Comparison of ENCODE assay signal across 19 mouse cellular contexts in genomic region chr4:119986065-119986464, GRCm38 (mm10).
DNase-seq lines count a peak whose midpoint lies in the region; ATAC-seq lines count a peak whose summit lies in the region.
"Had no signal": no experiment of that assay in that cellular context is flagged by ENCODE, and none has a peak within 500 bp of the region (broad histone marks: within the 10 kb centered on the region; RNA-seq: fewer than 3 reads in every experiment).

No protein-coding gene starts in this region.

- H3K4me3 ChIP-seq in hindbrain, embryonic 10.5 days: no peak overlapping the region
- H3K4me3 ChIP-seq in midbrain, embryonic 13.5 days (replicated peaks): no peak overlapping the region
- H3K4me3 ChIP-seq: heart, adult 2 months; neural tube, embryonic 12.5 days; stomach, embryonic 15.5 days had no signal

- H3K36me3 ChIP-seq in hindbrain, embryonic 10.5 days: no peaks in the 10 kb centered on the region
- H3K36me3 ChIP-seq in midbrain, embryonic 13.5 days: no peaks in the 10 kb centered on the region
- H3K36me3 ChIP-seq: neural tube, embryonic 12.5 days; stomach, embryonic 15.5 days had no signal

- no peak overlapping the region for H3K4me2 ChIP-seq in midbrain, embryonic 13.5 days (replicated peaks)
- H3K4me2 ChIP-seq: neural tube, embryonic 12.5 days; stomach, embryonic 15.5 days had no signal

- peak overlapping the region; percentile 76; the same call in 1 of the 2 replicates for H3K27ac ChIP-seq in hindbrain, embryonic 10.5 days
- 0 out of 2 replicates have a peak overlapping the region, but pooled peaks have one; percentile 60 for H3K27ac ChIP-seq in midbrain, embryonic 13.5 days
- H3K27ac ChIP-seq: heart, adult 2 months; macrophage; neural tube, embryonic 12.5 days; stomach, embryonic 15.5 days had no signal

- H3K27me3 ChIP-seq in hindbrain, embryonic 10.5 days (ENCODE audit: insufficient read depth, poor library complexity, severe bottlenecking): no peaks in the 10 kb centered on the region
- H3K27me3 ChIP-seq in midbrain, embryonic 13.5 days: no peaks in the 10 kb centered on the region
- H3K27me3 ChIP-seq: CH12.LX; neural tube, embryonic 12.5 days; stomach, embryonic 15.5 days had no signal

- DNase-seq in cerebellum, adult 8-10 months: peak; percentile 40
- DNase-seq in cerebellum, adult 11 months: no peak
- peak; percentile 61 for DNase-seq in cerebellum, adult 9-10 months
- DNase-seq in hindbrain, embryonic 10.5 days (ENCODE audit: low spot score): no peak
- no peak for DNase-seq in spleen, postnatal 4 days (ENCODE audit: low spot score in 2 of 2)
- DNase-seq in heart, adult 9 months (ENCODE audit: low spot score in 2 of 2): no peak
- DNase-seq in testis, postnatal 14 days (ENCODE audit: low spot score): no peak
- DNase-seq: adrenal gland, adult 8-10 months; gastrocnemius, postnatal 14 days; heart, adult 2 months; kidney, adult 2 months; kidney, postnatal 25 days; lung, adult 18-20 months; spleen, adult 18-20 months had no signal

- 87% methylated on average over 5 of the region's 5 CpGs for WGBS in hindbrain, embryonic 10.5 days
- 89% methylated on average over 5 of the region's 5 CpGs for WGBS in midbrain, embryonic 13.5 days

- peaks cover 44% of the 10 kb centered on the region for H3K4me1 ChIP-seq in hindbrain, embryonic 10.5 days (replicated peaks)
- peaks cover 29% of the 10 kb centered on the region for H3K4me1 ChIP-seq in midbrain, embryonic 13.5 days (replicated peaks)
- H3K4me1 ChIP-seq: stomach, embryonic 15.5 days had no signal

- no peak overlapping the region for H3K9ac ChIP-seq in midbrain, embryonic 13.5 days (replicated peaks)
- H3K9ac ChIP-seq: neural tube, embryonic 12.5 days; stomach, embryonic 15.5 days had no signal

- no peaks in the 10 kb centered on the region for H3K9me3 ChIP-seq in hindbrain, embryonic 10.5 days
- no peaks in the 10 kb centered on the region for H3K9me3 ChIP-seq in midbrain, embryonic 13.5 days
- H3K9me3 ChIP-seq: neural tube, embryonic 12.5 days; stomach, embryonic 15.5 days had no signal

- ATAC-seq in midbrain, embryonic 13.5 days: no peak

Comparison
In these comparisons a context has a peak if more than half of its experiments do, and no peak if none do; other contexts are left out.
1. DNase-seq: peak in cerebellum, adult 8-10 months (single experiment) and cerebellum, adult 9-10 months (single experiment); none in cerebellum, adult 11 months (single experiment), hindbrain, embryonic 10.5 days (single experiment), spleen, postnatal 4 days (0 of 2), heart, adult 9 months (0 of 2) and testis, postnatal 14 days (single experiment).